Mouse (Mus musculus): Measurements from ENCODE around the gene Il6st. TPM values are rescaled to one million over a fixed set of nuclear protein-coding genes. Genes with fewer than 3 reads are reported as not detected.
"Not testable (repeated sequence)": the region's sequence is repeated elsewhere in the genome, so short reads cannot be mapped to it uniquely, and the experiment has no call there.

Gene Il6st
- polyA plus RNA-seq (2015; fragmentation: Nextera tagmentation; extraction: Ambion mirVana) = 31.9 and 37.8 TPM in 2 replicates

- Histone ChIP-seq H3K4me1 (replicated peaks) (peaks cover 9% of the 10 kb centered on the region; the same call in 1 of the 2 replicates), H3K9ac (peak within 1 kb of the TSS; percentile 90), H3K27ac (peak within 1 kb of the TSS; percentile 91), H3K4me3 (replicated peaks) (peak within 1 kb of the TSS; percentile 88), H3K9me3 (no peaks in the 10 kb centered on the region), H3K27me3 (replicated peaks) (no peaks in the 10 kb centered on the region), H3K4me2 (replicated peaks) (peak within 1 kb of the TSS; percentile 80), H3K36me3 (no peaks in the 10 kb centered on the region)
- under 1% methylated on average over 84 of the region's 85 CpGs for WGBS
- peak; percentile 100 for ATAC-seq
Measured at GRCm38 (mm10) chr13:112463868-112464625, at the start of gene Il6st. Gene Il6st (plus strand): TSS chr13:112464070.

- Histone ChIP-seq H3K9ac (no peak overlapping the region), H3K27me3 (replicated peaks) (no peaks in the 10 kb centered on the region), H3K27ac (no peak overlapping the region), H3K4me3 (replicated peaks) (no peak overlapping the region), H3K9me3 (no peaks in the 10 kb centered on the region), H3K36me3 (no peaks in the 10 kb centered on the region), H3K4me2 (replicated peaks) (no peak overlapping the region), H3K4me1 (replicated peaks) (peaks cover 6% of the 10 kb centered on the region; the same call in 1 of the 2 replicates)
- 81% methylated on average over 6 of the region's 6 CpGs for WGBS
- ATAC-seq = no peak
Measured at GRCm38 (mm10) chr13:112415896-112416295, 48.0 kb upstream of the Il6st start.

GRCm38 (mm10) chr13:112416410-112417162 lies 47.3 kb upstream of the Il6st start:
- Histone ChIP-seq H3K36me3 (no peaks in the 10 kb centered on the region), H3K4me3 (replicated peaks) (no peak overlapping the region), H3K27me3 (replicated peaks) (no peaks in the 10 kb centered on the region), H3K4me2 (replicated peaks) (peak overlapping the region; percentile 28; the same call in 1 of the 2 replicates), H3K4me1 (replicated peaks) (peaks cover 6% of the 10 kb centered on the region; the same call in 1 of the 2 replicates), H3K9ac (no peak overlapping the region), H3K9me3 (no peaks in the 10 kb centered on the region), H3K27ac (0 out of 2 replicates have a peak overlapping the region, but pooled peaks have one; percentile 1)
- 12% methylated on average over 8 of the region's 8 CpGs for WGBS
- ATAC-seq = no peak; the same call in 1 of the 2 replicates

GRCm38 (mm10) chr13:112417163-112417523 lies 46.7 kb upstream of the Il6st start:
- Histone ChIP-seq H3K9ac (no peak overlapping the region), H3K9me3 (no peaks in the 10 kb centered on the region), H3K4me3 (replicated peaks) (no peak overlapping the region), H3K4me1 (replicated peaks) (peaks cover 6% of the 10 kb centered on the region; the same call in 1 of the 2 replicates), H3K27me3 (replicated peaks) (no peaks in the 10 kb centered on the region), H3K4me2 (replicated peaks) (no peak overlapping the region), H3K36me3 (no peaks in the 10 kb centered on the region), H3K27ac (no peak overlapping the region)
- no peak for ATAC-seq
- 17% methylated on average over 4 of the region's 4 CpGs for WGBS

GRCm38 (mm10) chr13:112417861-112418423 lies 45.9 kb upstream of the Il6st start:
- no peak for ATAC-seq
- Histone ChIP-seq H3K4me2 (replicated peaks) (no peak overlapping the region), H3K9ac (no peak overlapping the region), H3K4me1 (replicated peaks) (peaks cover 6% of the 10 kb centered on the region; the same call in 1 of the 2 replicates), H3K36me3 (no peaks in the 10 kb centered on the region), H3K27me3 (replicated peaks) (no peaks in the 10 kb centered on the region), H3K27ac (no peak overlapping the region), H3K9me3 (no peaks in the 10 kb centered on the region), H3K4me3 (replicated peaks) (no peak overlapping the region)
- WGBS = 82% methylated on average over 2 of the region's 2 CpGs

- H3K9ac ChIP-seq = no peak overlapping the region
- no peak overlapping the region for H3K4me2 ChIP-seq (replicated peaks)
- H3K4me1 ChIP-seq (replicated peaks) = peaks cover 6% of the 10 kb centered on the region; the same call in 1 of the 2 replicates
- no peaks in the 10 kb centered on the region for H3K36me3 ChIP-seq
- WGBS = 86% methylated on average over 4 of the region's 4 CpGs
- no peak overlapping the region for H3K4me3 ChIP-seq (replicated peaks)
- no peak for ATAC-seq
- no peaks in the 10 kb centered on the region for H3K9me3 ChIP-seq
- H3K27ac ChIP-seq = no peak overlapping the region
- no peaks in the 10 kb centered on the region for H3K27me3 ChIP-seq (replicated peaks)
Measured at GRCm38 (mm10) chr13:112418595-112418994, 45.3 kb upstream of the Il6st start.

- Histone ChIP-seq H3K4me3 (replicated peaks) (no peak overlapping the region), H3K27ac (no peak overlapping the region), H3K4me1 (replicated peaks) (0 out of 2 replicates have a peak, but pooled peaks cover 3% of the 10 kb centered on the region), H3K9me3 (no peaks in the 10 kb centered on the region), H3K4me2 (replicated peaks) (no peak overlapping the region), H3K36me3 (no peaks in the 10 kb centered on the region), H3K27me3 (replicated peaks) (no peaks in the 10 kb centered on the region), H3K9ac (no peak overlapping the region)
- WGBS = 75% methylated on average over 2 of the region's 2 CpGs
- no peak; the same call in 1 of the 2 replicates for ATAC-seq
Measured at GRCm38 (mm10) chr13:112424212-112424611, 39.7 kb upstream of the Il6st start.

GRCm38 (mm10) chr13:112424635-112425034 lies 39.2 kb upstream of the Il6st start:
- Histone ChIP-seq H3K36me3 (no peaks in the 10 kb centered on the region), H3K4me1 (replicated peaks) (0 out of 2 replicates have a peak, but pooled peaks cover 3% of the 10 kb centered on the region), H3K9ac (no peak overlapping the region), H3K9me3 (no peaks in the 10 kb centered on the region), H3K4me3 (replicated peaks) (no peak overlapping the region), H3K4me2 (replicated peaks) (no peak overlapping the region), H3K27ac (no peak overlapping the region), H3K27me3 (replicated peaks) (no peaks in the 10 kb centered on the region)
- no peak; the same call in 1 of the 2 replicates for ATAC-seq
- 66% methylated on average over 7 of the region's 7 CpGs for WGBS

GRCm38 (mm10) chr13:112425181-112425654 lies 38.7 kb upstream of the Il6st start:
- Histone ChIP-seq H3K4me3 (replicated peaks) (no peak overlapping the region), H3K27me3 (replicated peaks) (no peaks in the 10 kb centered on the region), H3K9me3 (no peaks in the 10 kb centered on the region), H3K4me2 (replicated peaks) (no peak overlapping the region), H3K27ac (no peak overlapping the region; the same call in 1 of the 2 replicates), H3K9ac (no peak overlapping the region), H3K4me1 (replicated peaks) (0 out of 2 replicates have a peak, but pooled peaks cover 3% of the 10 kb centered on the region), H3K36me3 (no peaks in the 10 kb centered on the region)
- 0 out of 2 replicates have a peak, but pooled peaks have one; percentile 34 for ATAC-seq
- WGBS = 34% methylated on average over 8 of the region's 8 CpGs

GRCm38 (mm10) chr13:112426265-112427135 lies 37.4 kb upstream of the Il6st start:
- H3K4me2 ChIP-seq (replicated peaks) = no peak overlapping the region
- no peaks in the 10 kb centered on the region for H3K36me3 ChIP-seq
- no peak overlapping the region for H3K9ac ChIP-seq
- 62% methylated on average over 13 of the region's 13 CpGs for WGBS
- H3K27me3 ChIP-seq (replicated peaks) = no peaks in the 10 kb centered on the region
- H3K4me3 ChIP-seq (replicated peaks) = no peak overlapping the region
- no peak for ATAC-seq
- no peaks in the 10 kb centered on the region for H3K9me3 ChIP-seq
- no peak overlapping the region; the same call in 1 of the 2 replicates for H3K27ac ChIP-seq
- 0 out of 2 replicates have a peak, but pooled peaks cover 3% of the 10 kb centered on the region for H3K4me1 ChIP-seq (replicated peaks)

- H3K9ac ChIP-seq; H3K27ac ChIP-seq; H3K36me3 ChIP-seq; H3K9me3 ChIP-seq; H3K4me1 ChIP-seq (replicated peaks); H3K27me3 ChIP-seq (replicated peaks); H3K4me3 ChIP-seq (replicated peaks); H3K4me2 ChIP-seq (replicated peaks); ATAC-seq: not testable (repeated sequence)
- 92% methylated on average over 4 of the region's 4 CpGs for WGBS
Measured at GRCm38 (mm10) chr13:112427136-112427470, 36.8 kb upstream of the Il6st start.
